Mouse (Mus musculus) layer of hippocampus, postnatal 25 days (tissue): ENCODE results near the gene Tfip11. TPM values are rescaled to one million over a fixed set of nuclear protein-coding genes. Genes with fewer than 3 reads are reported as not detected.

ENCODE experiments used
- total RNA-seq, 2 experiments: library from RNA; stranded (reverse); gene quantifications; 2 replicates each; pipeline ENCODE4 v1.2.3; 2021

Gene Tfip11
- total RNA-seq, 2 experiments from 2014 or later: 35.3 to 40.1 TPM

Other genes with a start within 250 kb of the Tfip11 start
- 1 to 10 TPM; 1.1 to 1.2 TPM for gene Cryba4, start 73.8 kb upstream of the Tfip11 start, total RNA-seq
- gene Crybb1, start 70.5 kb upstream of the Tfip11 start, total RNA-seq: 1 to 10 TPM; 7.4 to 7.9 TPM
- gene Tpst2, start 49.7 kb upstream of the Tfip11 start, total RNA-seq: 10 to 100 TPM; 45.9 to 46.2 TPM
- gene Srrd, start 16.7 kb downstream of the Tfip11 start, total RNA-seq: 10 to 100 TPM; 22.6 to 25.9 TPM
- 10 to 100 TPM; 30.3 to 40.8 TPM for gene Hps4, start 16.7 kb downstream of the Tfip11 start, total RNA-seq
- not detected for gene Gm6583, start 29.7 kb downstream of the Tfip11 start, total RNA-seq
- 100 to 1,000 TPM; 211 to 216 TPM for gene Asphd2, start 68.5 kb downstream of the Tfip11 start, total RNA-seq
- not detected for gene Gm6588, start 123.1 kb downstream of the Tfip11 start, total RNA-seq